Mouse (Mus musculus) heart, postnatal 0 days (tissue): ENCODE measurements around the gene Gm4907. TPM values are rescaled to one million over a fixed set of nuclear protein-coding genes. Genes with fewer than 3 reads are reported as not detected.
"Not testable (repeated sequence)": the region's sequence is repeated elsewhere in the genome, so short reads cannot be mapped to it uniquely, and the experiment has no call there.

Experiments
- ATAC-seq: fragments of 200-750 bp; cut with Nextera tagmentation; 2 replicates; pipeline ENCODE4 v1.8.0; 2017; ENCODE audit warnings: low read depth, moderate number of reproducible peaks, moderate library complexity; ENCODE audit not compliant: insufficient read depth
- DNase-seq: peaks from one replicate; pipeline ENCODE4 v3.0.0-alpha.2; 2016; ENCODE audit warnings: low spot score
- H3K27ac ChIP-seq: fragments of 300-500 bp; sonication (generic); 2 replicates; pipeline ENCODE4 v1.5.1; 2014; ENCODE audit warnings: low read depth, mild to moderate bottlenecking
- H3K27me3 ChIP-seq: fragments of 300-500 bp; sonication (generic); 2 replicates; pipeline ENCODE4 v1.6.1; 2014; ENCODE audit warnings: low read length, mixed read lengths; ENCODE audit not compliant: control insufficient read depth, insufficient read depth
- H3K36me3 ChIP-seq: fragments of 300-500 bp; sonication (generic); replicated peaks from 2 replicates; pipeline ENCODE4 v1.6.1; 2014; ENCODE audit warnings: low read length, mixed read lengths; ENCODE audit not compliant: control insufficient read depth, insufficient read depth
- H3K4me1 ChIP-seq: fragments of 300-500 bp; sonication (generic); 2 replicates; pipeline ENCODE4 v1.6.1; 2014; ENCODE audit warnings: antibody characterized with exemption; ENCODE audit not compliant: control insufficient read depth, insufficient read depth
- H3K4me2 ChIP-seq: fragments of 300-500 bp; sonication (generic); 2 replicates; pipeline ENCODE4 v1.6.1; 2014; ENCODE audit warnings: low read depth, mild to moderate bottlenecking, low read length, moderate library complexity
- H3K4me3 ChIP-seq: fragments of 300-500 bp; sonication (generic); 2 replicates; pipeline ENCODE4 v1.5.1; 2014; ENCODE audit warnings: low read depth, low read length
- H3K9ac ChIP-seq: fragments of 300-500 bp; sonication (generic); replicated peaks from 2 replicates; pipeline ENCODE4 v1.6.1; 2014; ENCODE audit warnings: low read depth, low read length, mixed read lengths
- H3K9me3 ChIP-seq: fragments of 300-500 bp; sonication (generic); replicated peaks from 2 replicates; pipeline ENCODE4 v1.6.1; 2016; ENCODE audit warnings: low read length; ENCODE audit not compliant: control insufficient read depth
- CTCF ChIP-seq: IDR thresholded peaks from 2 replicates; pipeline ENCODE4 v1.5.1; 2016; ENCODE audit warnings: antibody characterized with exemption, control low read depth, low read depth
- EP300 ChIP-seq: IDR thresholded peaks from 2 replicates; pipeline ENCODE4 v1.6.1; 2016; ENCODE audit warnings: antibody characterized with exemption, low read depth
- WGBS: fragments of 180-500 bp; shearing (Covaris S2); extraction: QIAGEN DNeasy Blood & Tissue Kit; methylation state at CpG from one replicate; pipeline ENCODE4 v1.1.7; 2014; 5-methylcytosine and 5-hydroxymethylcytosine counted together
- polyA plus RNA-seq: library from polyadenylated mRNA; unstranded; fragments of >200 nt; fragmentation: Nextera tagmentation; extraction: Ambion mirVana; gene quantifications from 2 replicates; pipeline ENCODE4 v1.2.1, GENCODE M21; 2015
- total RNA-seq: library from RNA; depleted of rRNA; stranded (reverse); fragments of >200 nt; gene quantifications from 2 replicates; pipeline ENCODE4 v1.2.3, GENCODE M21; 2014; ENCODE audit warnings: low replicate concordance; rRNA removed

Gm4907 gene
- not detected in 2 replicates for total RNA-seq
- not detected in 2 replicates for polyA plus RNA-seq

DNA sequence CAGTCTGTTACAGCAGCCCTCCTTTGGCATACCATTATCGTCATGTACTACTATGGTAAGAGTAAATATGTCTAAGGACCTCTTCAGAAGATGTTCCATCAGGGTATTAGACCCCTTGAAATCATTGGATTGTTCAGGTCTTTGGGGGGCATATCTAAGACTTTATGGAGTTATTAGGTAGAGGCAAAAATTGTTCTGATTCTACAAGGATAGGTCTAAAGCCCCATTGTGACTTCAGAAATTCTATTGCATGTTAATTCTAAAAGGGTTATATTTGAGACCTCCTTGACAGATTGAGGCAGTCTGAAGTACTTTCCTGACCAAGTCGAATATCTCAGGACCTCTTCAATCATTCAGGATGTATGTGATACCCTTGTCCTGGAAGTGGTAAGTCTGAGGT lies at the start of gene Gm4907:
Gene Gm4907, plus strand, starts transcription at position 301 of the 400 bp plus-strand sequence.
- DNase-seq, H3K36me3 ChIP-seq, H3K4me3 ChIP-seq, ATAC-seq, H3K27me3 ChIP-seq, H3K4me2 ChIP-seq, H3K9ac ChIP-seq, H3K9me3 ChIP-seq, H3K27ac ChIP-seq, H3K4me1 ChIP-seq: not testable (repeated sequence)
- 50% methylated on average over 2 of the region's 2 CpGs for WGBS

DNA sequence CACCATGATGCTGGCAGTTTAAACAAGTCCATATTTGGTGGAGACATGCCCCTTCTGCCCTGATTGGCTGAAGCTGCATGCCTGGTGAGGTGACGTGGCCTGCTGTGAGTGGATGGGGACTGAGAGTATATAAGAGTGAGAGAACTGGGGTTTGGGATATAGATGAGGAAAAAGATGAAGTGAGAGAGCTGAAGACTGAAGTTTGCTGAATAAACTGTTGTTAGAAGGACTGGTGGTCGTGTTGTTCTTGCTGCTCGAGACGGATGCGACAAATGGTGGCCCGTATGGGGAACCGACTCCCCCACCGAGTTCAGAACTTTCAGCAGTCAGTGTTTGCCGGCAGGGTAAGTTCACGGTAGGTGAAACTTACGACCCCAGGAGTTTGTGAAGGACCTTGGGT lies 48.6 kb upstream of the Gm4907 start:
- H3K9me3 ChIP-seq, H3K27me3 ChIP-seq, H3K4me3 ChIP-seq, ATAC-seq, H3K27ac ChIP-seq, H3K9ac ChIP-seq, DNase-seq, H3K4me1 ChIP-seq, H3K4me2 ChIP-seq, H3K36me3 ChIP-seq: not testable (repeated sequence)
- 76% methylated on average over 11 of the region's 11 CpGs for WGBS

DNA sequence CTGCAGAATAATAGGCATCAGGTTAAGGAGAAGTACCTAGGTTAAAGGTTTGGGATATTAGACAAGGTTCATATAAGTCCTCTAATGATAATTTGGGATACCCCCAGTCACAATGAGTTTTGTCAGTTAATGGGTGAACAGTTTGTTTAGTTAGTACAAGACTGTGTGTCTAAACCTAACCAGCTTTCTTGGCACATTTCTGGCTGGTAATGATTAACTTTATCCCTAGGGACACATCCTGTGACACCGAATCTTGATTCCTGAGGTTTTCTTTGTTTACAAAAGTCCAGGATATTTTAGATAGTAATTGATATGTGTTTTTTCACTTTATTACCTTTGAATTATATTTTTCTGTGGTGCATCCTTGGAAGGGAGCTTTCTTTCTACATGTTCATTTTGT lies 41.4 kb upstream of the Gm4907 start:
- WGBS, result 76% methylated on average over 1 of the region's 1 CpGs
- Histone ChIP-seq H3K9ac (no peak overlapping the region), H3K27ac (no peak overlapping the region), H3K36me3 (no peaks in the 10 kb centered on the region), H3K4me2 (no peak overlapping the region), H3K9me3 (no peaks in the 10 kb centered on the region), H3K4me1 (no peaks in the 10 kb centered on the region), H3K27me3 (no peaks in the 10 kb centered on the region), H3K4me3 (no peak overlapping the region)
- no peak for DNase-seq
- ATAC-seq, result no peak
- TF ChIP-seq CTCF (no peak), EP300 (no peak)

DNA sequence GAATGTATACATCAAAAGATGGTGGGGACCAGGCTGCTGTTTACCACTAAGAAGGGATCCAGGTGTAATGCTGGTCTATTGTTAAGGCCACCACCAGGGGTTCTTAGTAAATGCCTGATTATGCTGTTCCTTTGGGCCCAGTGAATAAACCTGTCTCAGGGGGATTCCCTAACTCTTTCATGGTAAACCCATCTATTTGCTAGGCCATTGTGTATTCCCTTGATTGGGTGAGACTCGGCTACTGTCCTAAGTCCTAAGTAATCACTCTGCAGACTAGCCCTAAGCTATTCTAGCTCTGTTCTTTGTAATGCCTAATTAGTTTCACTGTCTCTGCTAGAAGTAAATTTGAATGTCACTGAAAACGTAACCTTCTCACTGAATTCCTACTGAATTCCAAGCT lies 71.8 kb downstream of the Gm4907 start:
- WGBS, result 63% methylated on average over 2 of the region's 2 CpGs
- TF ChIP-seq CTCF, result no peak
- no peak for TF ChIP-seq EP300
- ATAC-seq, result no peak

More for the DNA sequence above, 71.8 kb downstream of the Gm4907 start:
- H3K9me3 ChIP-seq, result no peaks in the 10 kb centered on the region; the same call in 1 of the 2 replicates
- no peak overlapping the region for H3K9ac ChIP-seq
- no peak overlapping the region for H3K4me2 ChIP-seq
- H3K36me3 ChIP-seq, result no peaks in the 10 kb centered on the region
- H3K27ac ChIP-seq, result no peak overlapping the region
- H3K4me3 ChIP-seq, result no peak overlapping the region
- no peaks in the 10 kb centered on the region for H3K4me1 ChIP-seq
- no peak for DNase-seq
- H3K27me3 ChIP-seq, result no peaks in the 10 kb centered on the region

Other genes starting within 250 kb of the Gm4907 start
- 6.0 and 9.1 TPM in 2 replicates for gene Wdr44, start 189.5 kb upstream of the Gm4907 start, total RNA-seq
- 9.5 and 9.9 TPM in 2 replicates for gene Wdr44, start 189.5 kb upstream of the Gm4907 start, polyA plus RNA-seq
- not detected in 2 replicates for gene Gm4985, start 76.4 kb downstream of the Gm4907 start, total RNA-seq
- gene Gm4985, start 76.4 kb downstream of the Gm4907 start, polyA plus RNA-seq, result not detected in 2 replicates